ENCODE assay signal across 17 mouse cellular contexts in the genomic region with DNA sequence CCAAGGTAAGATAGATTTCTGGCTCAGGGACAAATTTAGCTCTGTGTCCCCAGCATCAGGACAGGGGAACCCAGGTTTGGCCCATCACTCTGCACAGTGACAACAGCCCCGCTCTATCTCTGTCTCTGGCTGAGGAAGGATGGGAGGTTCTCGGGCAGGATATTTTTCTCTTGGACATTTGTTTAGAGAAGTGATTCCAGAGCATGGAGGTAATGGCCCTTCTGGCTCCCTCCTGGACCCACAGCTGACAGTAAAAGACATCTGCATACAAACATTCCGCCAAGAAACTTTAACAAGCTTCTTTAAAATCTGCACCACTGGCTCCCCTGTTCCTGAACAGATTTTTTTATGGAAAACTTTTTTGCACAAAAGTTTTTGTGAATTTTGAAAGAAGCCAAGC.
A peak's percentile ranks its signal among the peaks of the same experiment; 100 is the strongest.
DNase-seq lines count a peak whose midpoint lies in the region; ATAC-seq and TF ChIP-seq lines count a peak whose summit lies in the region.
"Had no signal": no experiment of that assay in that cellular context is flagged by ENCODE, and none has a peak within 500 bp of the region (broad histone marks: within the 10 kb centered on the region; RNA-seq: fewer than 3 reads in every experiment).

No protein-coding gene starts in this region.

- DNase-seq in gastrocnemius, adult 2 months = no peak
- no peak for DNase-seq in gastrocnemius, postnatal 10 days
- DNase-seq in lung, embryonic 14.5 days = peak; percentile 66
- DNase-seq in lung, adult 2 months = no peak
- peak; percentile 32 for DNase-seq in lung, postnatal 14 days
- no peak for DNase-seq in retina, postnatal 1 day
- DNase-seq in T-cell, adult 2 months (ENCODE audit: low spot score) = no peak
- DNase-seq: cerebellum, postnatal 10 days; embryo, embryonic 11 days; kidney, adult 9 months; kidney, postnatal 4 days; left cerebral cortex, postnatal 4 days; liver, postnatal 0 days had no signal

- no peak overlapping the region for H3K9ac ChIP-seq in lung, embryonic 14.5 days
- H3K9ac ChIP-seq: hindbrain, embryonic 15.5 days; liver, postnatal 0 days; midbrain, embryonic 12.5 days had no signal

- H3K4me3 ChIP-seq in gastrocnemius, adult 2 months = no peak overlapping the region
- no peak overlapping the region for H3K4me3 ChIP-seq in lung, embryonic 14.5 days (ENCODE audit: low read depth, low read length)
- no peak overlapping the region for H3K4me3 ChIP-seq in lung, adult 2 months (replicated peaks; ENCODE audit: extremely low read depth, low read depth, low read length)
- H3K4me3 ChIP-seq: hindbrain, embryonic 15.5 days; midbrain, embryonic 12.5 days had no signal

- no peak for TF ChIP-seq POLR2A in lung, adult 2 months (IDR thresholded peaks at IDR 0.05; ENCODE audit: borderline replicate concordance, extremely low read depth, low read depth, low read length)

- TF ChIP-seq CTCF in gastrocnemius, adult 2 months (IDR thresholded peaks at IDR 0.05) = no peak
- TF ChIP-seq CTCF in lung, embryonic 14.5 days (IDR thresholded peaks at IDR 0.05; ENCODE audit: low read depth) = no peak
- no peak for TF ChIP-seq CTCF in lung, adult 2 months (IDR thresholded peaks at IDR 0.05; ENCODE audit: insufficient read depth, low read length)

- H3K27me3 ChIP-seq in lung, embryonic 14.5 days (ENCODE audit: insufficient read depth, low read length) = no peaks in the 10 kb centered on the region
- H3K27me3 ChIP-seq: hindbrain, embryonic 15.5 days; midbrain, embryonic 12.5 days had no signal

- H3K27ac ChIP-seq in gastrocnemius, adult 2 months = peak overlapping the region; percentile 31
- H3K27ac ChIP-seq in lung, embryonic 14.5 days (ENCODE audit: low read depth) = peak overlapping the region; percentile 86
- H3K27ac ChIP-seq: hindbrain, embryonic 15.5 days; midbrain, embryonic 12.5 days had no signal

- intact Hi-C loops in gastrocnemius, adult 2 months (cut with DNase I) = no loop called here

- no peaks in the 10 kb centered on the region for H3K9me3 ChIP-seq in lung, embryonic 14.5 days (ENCODE audit: low read depth, low read length)
- H3K9me3 ChIP-seq: hindbrain, embryonic 15.5 days; midbrain, embryonic 12.5 days had no signal

- 27% methylated on average over 3 of the region's 3 CpGs for WGBS in lung, embryonic 14.5 days
- WGBS in lung, adult 2 months = 33% methylated on average over 3 of the region's 3 CpGs

- H3K36me3 ChIP-seq in lung, embryonic 14.5 days (ENCODE audit: insufficient read depth) = no peaks in the 10 kb centered on the region

- ATAC-seq in lung, embryonic 14.5 days (ENCODE audit: insufficient read depth) = no peak
- no peak for ATAC-seq in erythroblast, adult 5-6 weeks (replicated peaks; ENCODE audit: low FRiP score, poor library complexity, severe bottlenecking)
- ATAC-seq: forebrain, embryonic 14.5 days; liver, postnatal 0 days had no signal

- H3K4me1 ChIP-seq in lung, embryonic 14.5 days (ENCODE audit: insufficient read depth) = peaks cover 43% of the 10 kb centered on the region
- peaks cover 9% of the 10 kb centered on the region for H3K4me1 ChIP-seq in lung, adult 2 months (ENCODE audit: control insufficient read depth, insufficient read depth, low read length)

- H3K4me2 ChIP-seq in lung, embryonic 14.5 days = no peak overlapping the region
- H3K4me2 ChIP-seq: hindbrain, embryonic 15.5 days; midbrain, embryonic 12.5 days had no signal

Comparison
In these comparisons a context has a peak if more than half of its experiments do, and no peak if none do; other contexts are left out.
1. DNase-seq: peak in lung, embryonic 14.5 days (single experiment) and lung, postnatal 14 days (single experiment); none in gastrocnemius, adult 2 months (single experiment), gastrocnemius, postnatal 10 days (single experiment), lung, adult 2 months (single experiment), retina, postnatal 1 day (single experiment) and T-cell, adult 2 months (single experiment).